Mouse (Mus musculus) kidney, postnatal 0 days (tissue): ENCODE results near the gene S100g. TPM values are rescaled to one million over a fixed set of nuclear protein-coding genes. Genes with fewer than 3 reads are reported as not detected.
A peak's percentile ranks its signal among the peaks of the same experiment; 100 is the strongest.

Experiments used
- ATAC-seq: fragments of 200-750 bp; cut with Nextera tagmentation; replicated peaks from 2 replicates; pipeline ENCODE4 v1.8.0; 2017; ENCODE audit warnings: low read depth, moderate number of reproducible peaks, moderate TSS enrichment, moderate library complexity; ENCODE audit not compliant: low FRiP score
- DNase-seq: peaks from one replicate; pipeline ENCODE4 v3.0.0-alpha.2; 2016; ENCODE audit warnings: low spot score
- H3K27ac ChIP-seq: fragments of 300-500 bp; sonication (generic); 2 replicates; pipeline ENCODE4 v1.5.1; 2014; ENCODE audit warnings: mild to moderate bottlenecking
- H3K27me3 ChIP-seq: fragments of 300-500 bp; sonication (generic); 2 replicates; pipeline ENCODE4 v1.6.1; 2014; ENCODE audit warnings: low read length, mixed read lengths; ENCODE audit not compliant: insufficient read depth
- H3K36me3 ChIP-seq: fragments of 300-500 bp; sonication (generic); 2 replicates; pipeline ENCODE4 v1.6.1; 2014; ENCODE audit warnings: low read length, mixed read lengths; ENCODE audit not compliant: insufficient read depth
- H3K4me1 ChIP-seq: fragments of 300-500 bp; sonication (generic); replicated peaks from 2 replicates; pipeline ENCODE4 v1.6.1; 2014; ENCODE audit warnings: antibody characterized with exemption, low read length, mixed read lengths; ENCODE audit not compliant: insufficient read depth
- H3K4me2 ChIP-seq: fragments of 300-500 bp; sonication (generic); 2 replicates; pipeline ENCODE4 v1.6.1; 2014; ENCODE audit warnings: mild to moderate bottlenecking, low read length, moderate library complexity, mixed read lengths
- H3K4me3 ChIP-seq: fragments of 300-500 bp; sonication (generic); replicated peaks from 2 replicates; pipeline ENCODE4 v1.5.1; 2014; ENCODE audit warnings: low read depth, low read length
- H3K9ac ChIP-seq: fragments of 300-500 bp; sonication (generic); 2 replicates; pipeline ENCODE4 v1.6.1; 2014; ENCODE audit warnings: low read depth, low read length
- H3K9me3 ChIP-seq: fragments of 300-500 bp; sonication (generic); replicated peaks from 2 replicates; pipeline ENCODE4 v1.6.1; 2016; ENCODE audit warnings: low read length, inconsistent platforms, mixed read lengths
- CTCF ChIP-seq: IDR thresholded peaks from 2 replicates; pipeline ENCODE4 v1.5.1; 2016; ENCODE audit warnings: antibody characterized with exemption, low read depth, mild to moderate bottlenecking, moderate library complexity
- WGBS: fragments of 180-500 bp; shearing (Covaris S2); extraction: QIAGEN DNeasy Blood & Tissue Kit; methylation state at CpG from one replicate; pipeline ENCODE4 v1.1.7; 2014; 5-methylcytosine and 5-hydroxymethylcytosine counted together
- polyA plus RNA-seq: library from polyadenylated mRNA; unstranded; fragments of >200 nt; fragmentation: Nextera tagmentation; extraction: Ambion mirVana; gene quantifications from 2 replicates; pipeline ENCODE4 v1.2.1, GENCODE M21; 2015

The S100g gene
- 5,307 and 6,196 TPM in 2 replicates for polyA plus RNA-seq

- no peak within 1 kb of the TSS for H3K4me3 ChIP-seq
- ATAC-seq (peak; percentile 65; the same call in 1 of the 2 replicates), DNase-seq (peak; percentile 15)
- peak within 1 kb of the TSS; percentile 47 for H3K27ac ChIP-seq
- H3K4me1 ChIP-seq = no peaks in the 10 kb centered on the region
- H3K27me3 ChIP-seq = no peaks in the 10 kb centered on the region
- H3K36me3 ChIP-seq = no peaks in the 10 kb centered on the region
- TF ChIP-seq CTCF = no peak
- H3K9ac ChIP-seq = no peak within 1 kb of the TSS
- H3K4me2 ChIP-seq = no peak within 1 kb of the TSS
- H3K9me3 ChIP-seq = no peaks in the 10 kb centered on the region
- WGBS = 45% methylated on average over 3 of the region's 3 CpGs
These were observed at the start of gene S100g for GRCm38 (mm10) chrX:162964383-162964782. TSS of gene S100g (minus strand) at chrX:162964599.

DNA sequence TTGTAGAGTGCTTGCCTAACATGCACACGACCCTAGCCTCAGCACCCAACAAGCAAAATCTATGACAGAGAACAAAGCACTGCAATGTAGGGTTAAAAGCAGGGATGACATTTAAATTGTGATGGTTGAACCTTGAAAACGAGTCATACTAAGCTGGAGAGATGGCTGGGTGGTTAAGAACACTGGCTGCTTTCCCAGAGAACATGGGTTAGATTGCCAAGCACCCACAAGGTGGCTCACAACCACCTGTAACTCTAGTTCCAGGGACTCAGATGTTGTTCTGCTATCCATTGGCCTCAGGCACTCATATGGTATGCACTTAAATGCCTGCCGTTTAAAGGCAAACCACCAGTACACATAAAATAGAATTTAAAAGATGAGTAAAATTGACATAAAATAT lies 27.7 kb upstream of the S100g start:
- Histone ChIP-seq H3K36me3 (no peaks in the 10 kb centered on the region), H3K4me1 (no peaks in the 10 kb centered on the region), H3K27me3 (no peaks in the 10 kb centered on the region), H3K4me2 (no peak overlapping the region), H3K4me3 (no peak overlapping the region), H3K9me3 (no peaks in the 10 kb centered on the region), H3K27ac (no peak overlapping the region), H3K9ac (no peak overlapping the region)
- no peak; the same call in 1 of the 2 replicates for TF ChIP-seq CTCF
- ATAC-seq (no peak), DNase-seq (no peak)
- WGBS = 77% methylated on average over 3 of the region's 3 CpGs

DNA sequence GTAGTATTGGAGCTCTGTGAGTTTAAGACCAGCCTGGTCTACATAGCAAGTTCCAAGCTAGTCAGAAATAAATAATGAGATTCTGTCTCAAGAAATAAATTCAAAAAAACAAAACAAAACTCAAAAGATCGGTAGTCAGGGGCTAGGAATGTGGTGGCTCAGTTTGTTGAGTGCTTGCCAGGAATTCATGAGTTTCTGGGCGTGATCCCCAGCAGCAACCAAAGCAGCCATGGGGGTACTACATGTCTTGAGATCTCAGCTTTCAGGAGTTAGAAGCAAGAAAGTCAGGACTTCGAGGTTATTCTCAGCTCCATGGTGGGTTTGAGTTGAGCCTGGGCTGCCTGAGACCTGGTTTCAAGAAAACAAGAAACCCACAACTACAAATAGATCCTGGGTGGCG lies 27.0 kb upstream of the S100g start:
- TF ChIP-seq CTCF = no peak

GRCm38 (mm10) chrX:162986876-162987495 lies 22.6 kb upstream of the S100g start:
- Histone ChIP-seq H3K4me2 (no peak overlapping the region), H3K36me3 (no peaks in the 10 kb centered on the region), H3K4me3 (no peak overlapping the region), H3K9ac (no peak overlapping the region), H3K4me1 (no peaks in the 10 kb centered on the region), H3K9me3 (no peaks in the 10 kb centered on the region), H3K27me3 (no peaks in the 10 kb centered on the region), H3K27ac (no peak overlapping the region)
- WGBS = 87% methylated on average over 10 of the region's 10 CpGs
- ATAC-seq = no peak
- no peak for TF ChIP-seq CTCF
- no peak for DNase-seq

More for the DNA sequence above, 27.0 kb upstream of the S100g start:
- 77% methylated on average over 4 of the region's 4 CpGs for WGBS
- H3K9ac ChIP-seq = no peak overlapping the region
- no peak overlapping the region for H3K4me2 ChIP-seq
- ATAC-seq (no peak), DNase-seq (no peak)
- H3K36me3 ChIP-seq = no peaks in the 10 kb centered on the region
- H3K9me3 ChIP-seq = no peaks in the 10 kb centered on the region
- H3K4me3 ChIP-seq = no peak overlapping the region
- H3K4me1 ChIP-seq = no peaks in the 10 kb centered on the region
- no peaks in the 10 kb centered on the region for H3K27me3 ChIP-seq
- H3K27ac ChIP-seq = no peak overlapping the region

DNA sequence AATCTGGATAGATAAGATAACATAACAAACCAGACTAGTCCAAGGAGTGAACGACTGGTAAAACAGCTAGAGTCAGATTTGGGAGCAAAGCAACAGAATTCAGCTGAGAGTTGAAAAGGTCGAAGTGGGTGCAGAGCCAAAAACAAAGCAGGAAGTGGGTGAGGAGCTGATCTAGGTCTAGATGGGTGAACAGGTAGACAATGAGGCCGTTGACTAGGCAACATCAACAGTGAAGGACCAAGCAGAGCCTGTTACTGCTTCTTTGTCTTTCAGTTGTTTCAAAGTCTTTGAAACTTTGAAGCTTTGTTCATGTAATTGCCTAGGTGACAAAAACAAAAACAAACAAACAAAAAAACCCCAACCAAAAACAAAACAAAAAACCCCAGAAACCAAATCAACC lies 11.8 kb upstream of the S100g start:
- ATAC-seq = no peak
- no peaks in the 10 kb centered on the region for H3K9me3 ChIP-seq
- no peak overlapping the region for H3K4me2 ChIP-seq
- H3K4me1 ChIP-seq = no peaks in the 10 kb centered on the region
- no peaks in the 10 kb centered on the region for H3K36me3 ChIP-seq
- H3K4me3 ChIP-seq = no peak overlapping the region
- no peak overlapping the region for H3K27ac ChIP-seq
- no peak for DNase-seq
- TF ChIP-seq CTCF = no peak
- no peaks in the 10 kb centered on the region for H3K27me3 ChIP-seq
- no peak overlapping the region for H3K9ac ChIP-seq
- 79% methylated on average over 3 of the region's 3 CpGs for WGBS

- ATAC-seq = no peak
- TF ChIP-seq CTCF = no peak
- no peaks in the 10 kb centered on the region for H3K4me1 ChIP-seq
- no peaks in the 10 kb centered on the region for H3K36me3 ChIP-seq
- no peaks in the 10 kb centered on the region for H3K27me3 ChIP-seq
- H3K9ac ChIP-seq = no peak overlapping the region
- no peak overlapping the region for H3K4me2 ChIP-seq
- no peaks in the 10 kb centered on the region for H3K9me3 ChIP-seq
- no peak for DNase-seq
- WGBS = 69% methylated on average over 8 of the region's 8 CpGs
- H3K4me3 ChIP-seq = no peak overlapping the region
- H3K27ac ChIP-seq = no peak overlapping the region
These were observed 3.1 kb upstream of the S100g start for GRCm38 (mm10) chrX:162967456-162967855.

DNA sequence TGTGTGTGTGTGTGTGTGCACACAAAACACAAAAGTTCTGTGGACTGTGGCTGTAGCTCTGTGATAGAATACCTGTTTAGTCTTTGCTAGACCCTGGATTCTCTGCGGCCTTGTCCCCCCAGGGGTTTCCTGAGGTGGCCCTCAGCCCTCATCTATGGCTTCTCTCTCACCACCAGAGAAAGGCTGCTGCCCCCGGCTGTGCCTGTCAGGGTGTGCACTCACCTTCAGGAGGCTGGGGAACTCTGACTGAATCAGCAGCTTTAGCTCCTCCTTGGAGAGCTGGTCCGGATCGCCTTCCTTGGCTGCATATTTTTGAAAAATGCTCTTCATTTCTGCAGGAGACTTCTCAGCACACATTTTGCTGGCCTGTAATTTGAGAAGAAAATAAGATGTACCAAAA lies 559 bp downstream of the S100g start:
- WGBS = 56% methylated on average over 4 of the region's 4 CpGs
- Histone ChIP-seq H3K27ac (peak overlapping the region; percentile 47; the same call in 1 of the 2 replicates), H3K27me3 (no peaks in the 10 kb centered on the region), H3K4me3 (no peak overlapping the region), H3K36me3 (no peaks in the 10 kb centered on the region), H3K9ac (no peak overlapping the region), H3K9me3 (no peaks in the 10 kb centered on the region), H3K4me1 (no peaks in the 10 kb centered on the region), H3K4me2 (no peak overlapping the region)
- ATAC-seq (no peak), DNase-seq (no peak)
- no peak for TF ChIP-seq CTCF
